Mouse (Mus musculus): ENCODE results near the gene Dst.

DNA sequence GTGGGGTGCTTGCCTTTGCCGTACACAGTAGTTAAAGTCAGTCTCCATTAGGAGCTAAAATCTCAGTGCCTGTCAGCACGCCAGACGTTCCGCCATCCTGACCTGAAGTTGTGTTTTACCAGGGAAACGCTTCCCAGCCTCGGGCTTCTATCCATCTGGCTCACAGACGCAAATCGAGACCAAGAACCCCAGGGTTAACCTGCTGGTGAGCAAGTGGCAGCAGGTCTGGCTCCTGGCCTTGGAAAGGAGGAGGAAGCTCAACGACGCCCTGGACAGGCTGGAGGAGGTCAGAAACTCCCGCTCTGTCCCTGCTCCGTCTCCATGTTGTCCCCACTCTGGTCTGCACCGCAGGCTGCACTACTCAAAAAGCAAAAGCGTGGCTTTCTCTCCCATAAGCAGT lies 385.2 kb downstream of the Dst start:
- TF ChIP-seq CTCF (conservative IDR thresholded peaks at IDR 0.05; ENCODE audit: insufficient read depth, insufficient read length, low read depth, low read length) = no peak
- TF ChIP-seq POLR2A (IDR thresholded peaks at IDR 0.05; ENCODE audit: low read depth, low read length) = no peak

Measured in kidney, adult 2 months (tissue).